Comparison of ENCODE assay signal across 8 mouse cellular contexts in the genomic region with DNA sequence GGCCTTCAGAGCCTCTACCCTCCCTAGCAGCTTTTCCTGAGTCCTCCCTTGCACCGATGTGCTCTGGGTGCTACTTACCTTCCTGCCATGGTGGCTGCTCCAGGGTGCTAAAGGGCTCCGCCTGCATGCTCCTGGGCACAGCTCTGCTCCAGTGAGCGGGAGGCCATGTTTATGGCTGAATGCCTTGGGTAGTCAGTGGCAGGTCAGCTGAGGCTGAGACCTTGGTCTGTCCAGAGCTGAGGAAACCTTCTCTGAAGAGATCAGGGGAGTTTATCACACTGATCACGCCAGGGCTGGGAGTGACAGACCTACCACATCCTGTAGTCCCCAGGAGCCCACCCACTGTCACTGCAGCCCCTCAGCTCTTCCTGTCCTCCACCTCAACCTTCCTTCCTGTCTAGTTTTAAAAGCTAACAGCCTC. TPM values are rescaled to one million over a fixed set of nuclear protein-coding genes. Genes with fewer than 3 reads are reported as not detected.
DNase-seq lines count a peak whose midpoint lies in the region; ATAC-seq and TF ChIP-seq lines count a peak whose summit lies in the region.
"Had no signal": no experiment of that assay in that cellular context is flagged by ENCODE, and none has a peak within 500 bp of the region (broad histone marks: within the 10 kb centered on the region; RNA-seq: fewer than 3 reads in every experiment).

Gene Nlrc3, minus strand, starts transcription at position 382 of the 421 bp plus-strand sequence.

- intact Hi-C loops in left cerebral cortex, postnatal 25 days (cut with DNase I): no loop called here

- no peak within 1 kb of the TSS for H3K4me2 ChIP-seq in liver, postnatal 0 days (ENCODE audit: low read depth, low read length)

- 0 out of 2 replicates have a peak within 1 kb of the TSS, but pooled peaks have one; percentile 35 for H3K27ac ChIP-seq in liver, postnatal 0 days (ENCODE audit: low read depth)

- no peak within 1 kb of the TSS for H3K4me3 ChIP-seq in liver, postnatal 0 days (ENCODE audit: low read depth, low read length)
- H3K4me3 ChIP-seq: myocyte had no signal

- no peak for TF ChIP-seq CTCF in liver, postnatal 0 days (IDR thresholded peaks at IDR 0.05; ENCODE audit: low read depth)

- no peak within 1 kb of the TSS for H3K9ac ChIP-seq in liver, postnatal 0 days (replicated peaks)

- no peaks in the 10 kb centered on the region for H3K9me3 ChIP-seq in liver, postnatal 0 days (ENCODE audit: low read length)

- no peaks in the 10 kb centered on the region for H3K27me3 ChIP-seq in liver, postnatal 0 days (ENCODE audit: insufficient read depth, low read length)

- peak; percentile 23 to 38 for DNase-seq in spleen, adult 18-20 months
- no peak for DNase-seq in spleen, postnatal 4 days (ENCODE audit: low spot score in 2 of 2)
- DNase-seq in induced T-regulatory cell, adult 2 months (ENCODE audit: low read depth): peak; percentile 77
- DNase-seq in liver, postnatal 0 days: no peak
- DNase-seq in thymus, postnatal 4 days: peak; percentile 73
- no peak for DNase-seq in left cerebral cortex, adult 8-10 months (ENCODE audit: low spot score in 2 of 2)
- DNase-seq in left cerebral cortex, postnatal 25 days (ENCODE audit: low spot score in 2 of 2): no peak

- H3K36me3 ChIP-seq in liver, postnatal 0 days (replicated peaks; ENCODE audit: insufficient read depth, low read length): peaks cover 21% of the 10 kb centered on the region

- peak; percentile 33; the same call in 1 of the 2 replicates for ATAC-seq in liver, postnatal 0 days

- no peak for TF ChIP-seq EP300 in liver, postnatal 0 days (IDR thresholded peaks at IDR 0.05; ENCODE audit: low read depth)

- WGBS in liver, postnatal 0 days (ENCODE audit: insufficient replicate concordance): 16% methylated on average over 4 of the region's 4 CpGs

- peaks cover 3% of the 10 kb centered on the region; the same call in 1 of the 2 replicates for H3K4me1 ChIP-seq in liver, postnatal 0 days (ENCODE audit: insufficient read depth)

RNA-seq across cellular contexts. Expression of gene Nlrc3, which starts in this region (rescaled TPM):
- 0.29 and 0.31 TPM in 2 replicates for polyA plus RNA-seq in liver, postnatal 0 days (2015; fragmentation: Nextera tagmentation; extraction: Ambion mirVana)
- 1 to 10 TPM; 1.6 to 2.6 (median 2.4) TPM for total RNA-seq in left cerebral cortex, adult 8-10 months (2022)
- total RNA-seq in left cerebral cortex, postnatal 25 days (2021): 1 to 10 TPM; 1.8 to 2.2 TPM

Comparison
In these comparisons a context has a peak if more than half of its experiments do, and no peak if none do; other contexts are left out.
1. DNase-seq: peak in spleen, adult 18-20 months (2 of 2), induced T-regulatory cell, adult 2 months (single experiment) and thymus, postnatal 4 days (single experiment); none in spleen, postnatal 4 days (0 of 2), liver, postnatal 0 days (single experiment), left cerebral cortex, adult 8-10 months (0 of 2) and left cerebral cortex, postnatal 25 days (0 of 2).
2. Peak in ATAC-seq and H3K27ac ChIP-seq in liver, postnatal 0 days; RNA of the gene not detected or under 1 TPM.